Mouse (Mus musculus): ENCODE measurements around the gene Gm49394.

The Gm49394 gene

DNA sequence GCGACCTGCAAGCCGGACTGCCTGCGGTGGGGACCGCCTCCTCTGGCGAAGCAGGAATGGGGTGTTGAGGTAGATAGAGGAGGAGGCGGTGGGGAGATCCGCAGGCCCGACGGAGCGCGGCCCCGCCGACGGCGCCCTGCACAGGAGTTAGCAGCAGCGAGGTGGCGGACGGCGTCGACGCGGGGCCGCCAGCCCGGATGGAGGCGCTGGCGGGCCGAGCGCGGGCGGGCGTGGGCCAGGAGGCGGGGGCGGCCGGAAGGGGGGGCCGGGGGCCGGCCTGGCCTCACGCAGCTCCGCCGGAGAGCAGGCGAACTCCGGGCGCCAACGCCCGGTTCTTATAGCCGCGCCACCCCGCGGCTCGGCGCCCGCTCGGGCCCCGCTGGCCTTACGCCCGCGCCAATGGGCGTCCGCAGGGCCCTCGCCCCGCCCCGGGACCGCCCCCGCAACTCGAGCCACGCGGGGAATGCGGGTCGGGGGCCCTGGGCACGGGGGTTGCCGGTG lies 10.5 kb downstream of the Gm49394 start:
- no peak for DNase-seq (ENCODE audit: low read depth, low spot score)

DNA sequence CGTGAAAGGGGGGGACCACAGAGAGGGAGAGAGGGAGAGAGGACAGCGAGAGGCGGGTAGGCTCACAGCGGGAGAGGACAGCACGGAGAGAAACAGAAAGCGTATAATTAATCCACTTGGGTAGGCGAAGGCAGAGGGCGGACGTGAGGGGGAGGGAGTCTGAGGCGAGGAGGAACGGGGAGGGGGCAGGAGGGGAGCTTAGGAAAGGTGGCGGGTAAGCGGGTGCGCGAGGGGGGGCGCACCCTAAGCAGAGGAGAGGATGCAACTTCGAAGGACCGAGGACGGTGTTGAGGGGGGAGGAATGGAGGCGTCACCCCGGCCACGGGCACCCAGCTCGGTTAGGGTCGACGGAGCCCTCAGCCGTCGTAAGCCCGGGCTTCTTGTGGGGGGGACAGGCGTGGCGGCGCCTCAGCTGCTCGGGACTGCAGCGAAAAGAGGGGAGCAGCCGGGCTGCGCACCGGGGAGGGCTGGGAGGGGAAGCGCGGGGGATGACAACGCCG lies 11.0 kb downstream of the Gm49394 start:
- no peak for DNase-seq (ENCODE audit: low read depth, low spot score)

DNA sequence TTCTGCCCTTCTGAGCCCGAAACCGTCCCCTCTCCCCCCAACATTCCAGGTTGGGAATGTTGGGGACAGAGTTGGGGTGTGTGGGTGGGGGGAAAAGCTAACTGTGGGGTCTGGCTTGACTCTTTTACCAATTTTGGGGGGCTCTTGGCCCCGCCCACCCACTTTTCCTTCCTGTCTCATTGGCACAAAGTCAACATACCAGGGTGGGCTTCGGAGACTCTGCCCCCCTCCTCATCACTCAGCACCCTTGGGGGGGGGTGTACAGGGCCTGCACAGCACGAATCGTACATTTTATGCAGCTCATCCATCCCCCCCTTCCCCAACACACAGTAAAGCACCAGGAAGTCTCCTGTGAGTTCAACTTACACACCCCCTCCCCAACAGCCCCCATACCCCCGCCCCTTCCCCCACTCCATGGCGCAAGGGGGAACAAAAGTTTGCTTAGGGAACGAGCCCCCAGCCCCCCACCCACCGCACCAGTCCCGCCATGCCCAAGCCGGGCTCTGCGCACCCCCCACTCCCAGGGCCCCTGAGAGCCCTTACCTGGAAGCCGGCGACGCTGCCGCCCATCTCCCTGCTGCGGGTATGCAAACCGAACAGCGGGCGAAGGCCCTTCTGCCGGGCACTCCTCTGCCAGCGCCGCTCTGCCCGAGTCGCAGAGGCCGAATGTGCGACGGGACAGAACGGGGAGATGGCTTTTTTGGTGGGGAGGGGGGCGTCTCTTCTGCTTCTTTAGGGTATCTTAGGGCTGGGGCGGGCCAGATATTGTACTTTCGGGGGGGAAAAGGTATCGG lies 11.7 kb downstream of the Gm49394 start:
- no peak for DNase-seq (ENCODE audit: low read depth, low spot score)

DNA sequence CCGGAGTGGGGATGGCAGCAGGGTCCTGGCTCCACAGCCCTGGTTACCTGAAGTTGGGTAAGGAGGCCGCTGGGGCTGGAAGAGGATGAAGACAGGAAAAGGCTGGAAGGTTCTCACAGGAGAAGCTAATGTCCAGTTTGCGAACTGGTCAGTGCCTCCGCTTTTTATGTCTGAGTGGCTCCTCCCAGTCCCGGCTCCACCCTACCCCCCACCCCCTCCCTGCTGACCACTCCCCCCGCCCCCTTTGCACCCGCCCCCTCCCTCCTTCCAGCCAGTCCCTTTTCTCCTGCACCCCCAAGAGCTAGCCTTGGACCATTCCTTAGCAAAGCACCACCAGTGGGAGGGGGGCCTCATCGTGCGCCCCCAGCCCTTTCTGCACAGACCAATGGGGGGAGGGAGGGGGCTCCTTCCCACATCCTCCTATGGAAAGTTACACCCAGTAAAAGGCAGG lies 12.4 kb downstream of the Gm49394 start:
- no peak for DNase-seq (ENCODE audit: low read depth, low spot score)

DNA sequence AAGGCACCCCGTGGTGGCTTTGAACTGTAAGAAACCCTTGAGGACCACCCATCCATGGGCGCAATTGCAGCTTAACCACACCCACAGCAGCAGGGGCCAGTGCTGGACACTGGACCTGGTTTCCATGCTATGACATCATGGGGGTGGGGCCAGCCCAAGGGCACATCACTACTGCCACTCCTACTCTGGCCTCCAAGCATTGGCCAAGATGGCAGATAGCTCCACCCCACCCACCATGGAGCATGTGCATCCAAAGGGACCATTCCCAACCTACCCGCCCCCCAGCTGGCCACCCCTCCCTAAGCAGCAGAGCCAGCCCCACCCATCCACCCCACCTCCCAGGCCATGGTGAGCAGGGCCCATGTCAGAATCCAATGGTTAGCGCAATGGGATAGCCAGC lies 13.7 kb downstream of the Gm49394 start:
- DNase-seq (ENCODE audit: low read depth, low spot score): no peak

DNA sequence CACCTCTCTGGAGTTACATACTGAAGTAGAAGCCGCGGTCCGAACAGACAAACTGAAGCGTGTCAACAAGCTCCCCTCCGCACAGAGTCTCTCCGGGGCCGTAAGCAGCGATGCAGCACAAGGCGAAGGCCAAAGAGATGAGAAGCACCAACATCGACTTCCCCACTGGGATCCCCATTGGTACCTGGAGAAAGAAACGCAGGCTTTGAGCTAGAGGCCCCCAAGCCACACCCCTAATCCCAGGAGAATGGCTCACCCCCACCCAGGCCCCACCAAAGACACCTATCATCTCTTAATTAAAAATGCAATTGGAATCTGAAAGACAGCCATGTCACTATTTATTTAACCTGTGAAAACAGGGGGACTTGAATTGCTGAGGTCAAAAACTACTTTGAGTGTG lies 14.1 kb downstream of the Gm49394 start:
- no peak for DNase-seq (ENCODE audit: low read depth, low spot score)

DNA sequence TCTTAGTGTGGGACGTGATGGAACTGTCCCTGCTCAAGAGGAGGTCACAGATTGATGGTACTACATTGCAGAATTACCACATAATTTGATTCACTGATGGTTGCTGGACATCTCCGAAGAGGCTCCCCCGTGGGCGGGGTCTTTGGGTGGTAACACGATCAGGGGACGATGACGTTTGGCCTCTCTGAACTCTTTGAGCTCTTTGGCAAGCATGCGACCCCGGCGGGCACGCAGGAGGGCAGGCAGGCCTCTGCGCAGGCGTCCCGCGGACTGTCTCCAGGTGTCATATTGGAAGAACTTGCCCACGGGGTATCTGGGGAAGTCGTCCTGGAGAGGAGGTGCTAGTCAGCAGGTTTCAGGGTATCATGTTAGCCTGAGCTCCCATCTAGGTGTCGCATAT lies 16.0 kb downstream of the Gm49394 start:
- DNase-seq (ENCODE audit: low read depth, low spot score): no peak

DNA sequence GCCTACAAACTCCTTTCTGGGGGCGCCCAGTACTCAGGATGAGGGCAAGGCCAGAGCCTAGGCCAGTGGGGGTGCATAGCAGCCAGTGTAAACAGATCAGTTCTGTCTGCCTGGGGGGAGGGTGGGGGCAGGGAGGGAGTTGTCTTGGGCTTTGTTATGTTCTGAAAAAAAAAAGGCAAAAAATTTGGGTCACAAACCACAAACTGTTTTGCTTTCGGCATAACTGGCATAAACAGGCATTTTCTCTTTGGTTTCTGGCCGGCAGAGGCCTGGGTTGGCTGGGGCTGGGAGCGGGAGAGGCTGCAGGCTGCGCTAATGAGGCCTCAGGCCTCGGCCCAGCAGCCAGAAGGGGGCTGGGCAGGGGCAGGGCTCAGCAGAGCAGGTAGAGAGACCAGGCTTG lies 23.1 kb downstream of the Gm49394 start:
- no peak for DNase-seq (ENCODE audit: low read depth, low spot score)

DNA sequence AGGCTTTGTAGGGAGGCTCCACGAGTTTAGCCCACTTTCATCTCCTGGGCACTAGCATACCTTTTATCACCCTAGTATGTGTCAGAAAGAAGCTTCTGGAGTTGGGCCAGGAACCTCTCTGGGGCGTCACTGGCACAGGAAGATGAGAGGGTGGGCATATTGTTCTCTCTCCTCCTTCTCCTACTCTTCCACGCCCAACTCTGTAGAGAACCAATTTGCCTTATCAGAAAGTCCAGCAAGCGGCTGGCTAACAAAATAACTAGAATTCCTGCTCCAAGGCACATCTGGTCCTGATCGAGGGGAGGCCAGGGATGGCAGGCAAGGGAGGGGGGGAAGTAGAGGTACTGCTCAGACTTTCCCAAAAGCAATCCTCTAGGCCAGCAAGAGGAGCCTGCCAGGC lies 24.7 kb downstream of the Gm49394 start:
- DNase-seq (ENCODE audit: low read depth, low spot score): no peak

DNA sequence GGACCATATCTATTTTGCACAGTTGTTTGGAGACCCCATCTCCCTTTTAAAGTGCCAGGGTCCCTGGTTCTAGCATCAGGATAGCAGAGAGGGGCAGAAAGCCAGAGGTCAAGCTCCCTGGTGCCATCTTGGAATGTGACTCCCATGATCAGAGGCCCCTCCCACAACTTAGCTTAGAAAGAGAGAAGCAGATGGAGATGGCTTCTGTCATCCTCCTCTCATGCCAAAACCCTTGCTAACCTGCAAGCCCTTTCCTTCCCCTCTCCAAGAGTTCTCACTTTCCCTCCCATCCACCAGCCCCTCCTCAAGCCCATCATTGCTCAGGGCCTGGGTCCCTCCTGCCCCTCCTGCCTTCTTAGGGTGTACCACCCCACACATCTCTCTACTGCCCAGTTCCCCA lies 33.6 kb downstream of the Gm49394 start:
- no peak for DNase-seq (ENCODE audit: low read depth, low spot score)

DNA sequence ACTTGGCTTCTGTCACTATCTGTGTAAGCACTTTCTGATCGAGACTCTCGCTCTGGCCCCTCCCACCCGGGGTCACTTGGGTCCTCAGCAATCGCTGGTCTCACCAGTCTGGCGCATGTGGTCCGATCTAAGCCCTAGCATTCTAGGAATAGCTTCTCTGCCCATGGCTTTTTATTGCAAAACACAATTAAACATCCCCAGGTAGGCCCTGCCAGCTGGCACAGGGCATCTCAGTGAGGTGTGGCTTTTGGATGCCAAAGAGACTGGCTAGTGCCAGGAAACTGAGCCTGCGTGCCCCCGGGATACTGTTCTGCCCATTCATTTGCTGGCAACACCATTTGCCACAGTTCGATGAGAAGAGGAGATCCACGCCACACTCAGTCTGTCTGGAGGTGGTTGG lies 39.1 kb downstream of the Gm49394 start:
- no peak for DNase-seq (ENCODE audit: low read depth, low spot score)

DNA sequence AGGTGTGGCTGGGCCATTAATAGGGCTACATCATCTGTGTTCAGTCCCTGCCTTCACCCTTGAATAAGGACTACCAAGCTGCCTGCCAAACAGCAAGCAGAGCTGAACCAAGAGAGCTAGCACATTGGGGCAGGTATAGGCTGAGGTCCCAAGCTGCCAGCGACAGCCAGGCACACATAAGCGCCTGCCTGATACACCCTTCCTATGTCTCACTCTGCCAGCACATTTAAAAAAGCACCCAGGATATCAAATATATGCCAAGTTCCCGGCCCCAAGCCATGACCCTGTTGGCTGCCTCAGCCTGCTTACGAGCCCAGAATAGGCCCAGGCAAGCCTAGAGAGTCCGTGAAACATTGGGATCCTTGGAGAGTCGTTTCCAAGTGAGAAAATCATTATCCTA lies 39.9 kb downstream of the Gm49394 start:
- no peak for DNase-seq (ENCODE audit: low read depth, low spot score)

DNA sequence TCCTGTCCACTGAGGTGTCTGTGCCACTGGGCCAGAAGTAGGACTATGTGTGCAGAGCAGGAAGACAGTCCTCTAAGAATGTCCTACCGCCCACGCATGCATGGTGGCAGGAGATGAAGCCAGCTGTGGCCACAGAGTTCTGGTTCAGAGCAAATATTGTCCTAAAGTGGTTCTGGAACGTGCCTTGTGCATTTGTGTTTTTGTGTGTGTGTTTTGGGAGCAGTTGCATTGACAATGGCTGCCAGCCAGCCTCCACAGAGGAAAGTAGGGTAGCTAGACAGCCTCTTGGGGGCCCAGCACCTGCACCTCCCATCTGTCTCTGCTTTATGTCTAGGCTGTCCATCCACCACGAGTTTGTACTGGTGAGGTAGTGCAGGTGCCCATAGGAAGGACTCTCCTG lies 47.6 kb downstream of the Gm49394 start:
- DNase-seq (ENCODE audit: low read depth, low spot score): no peak

DNA sequence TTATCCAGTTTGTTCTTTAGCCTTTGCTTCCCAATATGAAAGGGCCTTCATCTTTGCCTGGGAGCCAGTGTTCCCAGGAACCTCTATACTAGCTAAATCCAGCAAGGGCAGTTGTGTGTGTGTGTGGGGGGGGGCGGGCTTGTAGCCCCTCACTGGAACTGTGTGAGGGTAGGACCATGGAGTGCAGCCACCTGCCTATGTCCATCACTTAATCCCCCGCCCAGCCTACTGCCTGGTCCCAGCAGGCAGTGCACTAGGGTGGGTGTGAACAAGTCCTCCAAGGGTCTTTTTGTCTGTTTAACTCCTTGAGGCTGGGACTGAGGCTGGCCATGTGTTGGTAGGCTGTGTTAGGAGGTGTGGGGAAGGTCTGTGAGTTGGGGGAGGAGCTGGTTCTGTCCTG lies 56.7 kb downstream of the Gm49394 start:
- DNase-seq (ENCODE audit: low read depth, low spot score): no peak

DNA sequence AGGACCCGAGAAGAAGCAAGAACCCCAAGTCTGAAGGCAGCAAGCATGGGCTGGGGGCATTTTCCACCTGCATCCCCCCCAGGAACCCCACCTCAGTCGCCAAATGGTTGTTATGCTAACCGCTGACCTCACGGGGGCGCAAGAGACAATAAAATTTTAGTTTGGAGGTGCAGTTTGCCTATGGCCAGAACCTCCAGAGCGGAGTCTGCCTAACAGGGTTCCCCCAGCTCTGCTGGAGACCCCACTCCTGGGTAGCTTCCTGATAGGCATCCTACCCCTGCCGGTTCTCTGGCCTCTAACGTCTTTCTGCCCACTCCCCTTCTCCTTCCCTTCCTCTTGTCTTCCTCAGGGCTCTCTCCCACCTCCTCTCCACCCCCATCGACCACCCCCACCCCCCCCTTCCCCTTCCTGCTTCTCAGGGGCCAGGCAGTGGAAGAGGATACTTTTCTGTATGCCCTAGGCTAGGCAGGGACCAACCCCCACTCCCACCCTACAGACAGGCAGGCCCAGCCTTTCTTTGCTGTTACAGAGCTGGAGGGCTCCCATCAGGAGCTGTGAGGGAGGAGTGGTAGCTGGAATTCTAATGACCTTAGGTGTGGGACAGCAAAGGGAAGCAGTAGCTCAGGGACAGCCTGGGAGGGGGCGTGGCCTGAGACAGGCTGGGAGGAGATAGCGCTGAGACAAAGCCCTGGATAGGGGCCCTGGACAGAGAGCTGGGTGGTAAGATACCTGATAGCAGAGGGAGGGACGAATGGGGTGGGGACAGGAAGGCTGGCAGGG lies 58.9 kb downstream of the Gm49394 start:
- DNase-seq (ENCODE audit: low read depth, low spot score): peak; percentile 44

DNA sequence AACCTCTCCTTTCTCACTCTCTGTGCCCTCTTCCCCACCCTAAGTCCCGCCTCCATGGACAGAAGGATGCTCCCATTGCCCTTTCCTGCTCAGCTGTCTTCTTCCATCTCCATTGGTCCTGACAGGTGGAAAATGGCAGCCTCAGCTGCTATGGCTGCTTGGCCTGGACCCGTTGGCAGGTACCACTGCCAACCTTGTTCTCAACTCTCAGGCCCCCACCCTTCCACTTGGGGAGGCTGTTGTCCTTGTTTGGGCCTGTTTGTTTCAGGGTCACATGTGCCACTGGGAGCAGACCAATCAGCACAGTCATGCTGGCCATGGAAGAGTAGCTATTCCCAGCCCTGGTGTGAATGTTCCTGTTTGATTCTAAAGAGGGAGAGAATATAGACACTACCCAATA lies 68.8 kb downstream of the Gm49394 start:
- DNase-seq (ENCODE audit: low read depth, low spot score): no peak

Measured in A20 (cell line).